Mouse (Mus musculus) hindbrain, postnatal 0 days (tissue): ENCODE results near the gene Rps18. TPM values are rescaled to one million over a fixed set of nuclear protein-coding genes. Genes with fewer than 3 reads are reported as not detected.
A peak's percentile ranks its signal among the peaks of the same experiment; 100 is the strongest.

Experiments used
- ATAC-seq: fragments of 200-750 bp; cut with Nextera tagmentation; 2 replicates; pipeline ENCODE4 v1.8.0; 2017; ENCODE audit warnings: mild to moderate bottlenecking, moderate TSS enrichment, moderate library complexity
- DNase-seq: peaks from one replicate; pipeline ENCODE4 v3.0.0-alpha.2; 2015; ENCODE audit warnings: low spot score
- H3K27ac ChIP-seq: fragments of 300-500 bp; sonication (generic); 2 replicates; pipeline ENCODE4 v1.5.1; 2014; ENCODE audit warnings: mild to moderate bottlenecking
- H3K27me3 ChIP-seq: fragments of 300-500 bp; sonication (generic); 2 replicates; pipeline ENCODE4 v1.6.1; 2014; ENCODE audit warnings: low read length, mixed read lengths; ENCODE audit not compliant: insufficient read depth
- H3K36me3 ChIP-seq: fragments of 300-500 bp; sonication (generic); 2 replicates; pipeline ENCODE4 v1.6.1; 2014; ENCODE audit warnings: low read length, mixed read lengths; ENCODE audit not compliant: insufficient read depth
- H3K4me1 ChIP-seq: fragments of 300-500 bp; sonication (generic); 2 replicates; pipeline ENCODE4 v1.6.1; 2014; ENCODE audit warnings: antibody characterized with exemption, low read length, mixed read lengths; ENCODE audit not compliant: insufficient read depth
- H3K4me2 ChIP-seq: fragments of 300-500 bp; sonication (generic); 2 replicates; pipeline ENCODE4 v1.6.1; 2014; ENCODE audit warnings: low read depth, mild to moderate bottlenecking, low read length, moderate library complexity, mixed read lengths
- H3K4me3 ChIP-seq: fragments of 300-500 bp; sonication (generic); 2 replicates; pipeline ENCODE4 v1.5.1; 2014; ENCODE audit warnings: low read length
- H3K9ac ChIP-seq: fragments of 300-500 bp; sonication (generic); replicated peaks from 2 replicates; pipeline ENCODE4 v1.6.1; 2014; ENCODE audit warnings: mild to moderate bottlenecking, low read length, moderate library complexity, mixed read lengths
- H3K9me3 ChIP-seq: fragments of 300-500 bp; sonication (generic); 2 replicates; pipeline ENCODE4 v1.6.1; 2016; ENCODE audit warnings: low read length, mixed read lengths
- CTCF ChIP-seq: IDR thresholded peaks from 2 replicates; pipeline ENCODE4 v1.5.1; 2016; ENCODE audit warnings: antibody characterized with exemption, control low read depth, low read depth
- WGBS: fragments of 180-500 bp; shearing (Covaris S2); extraction: QIAGEN DNeasy Blood & Tissue Kit; methylation state at CpG from one replicate; pipeline ENCODE4 v1.1.7; 2014; 5-methylcytosine and 5-hydroxymethylcytosine counted together
- polyA plus RNA-seq: library from polyadenylated mRNA; unstranded; fragments of >200 nt; fragmentation: Nextera tagmentation; extraction: Ambion mirVana; gene quantifications from 2 replicates; pipeline ENCODE4 v1.2.1, GENCODE M21; 2015
- total RNA-seq: library from RNA; depleted of rRNA; stranded (reverse); fragments of >200 nt; gene quantifications from 2 replicates; pipeline ENCODE4 v1.2.3, GENCODE M21; 2014

Gene Rps18
- total and polyA plus RNA-seq, 2 experiments from 2014 or later: 918 to 1,309 TPM

- H3K4me1 ChIP-seq: 0 out of 2 replicates have a peak, but pooled peaks cover 6% of the 10 kb centered on the region
- H3K27ac ChIP-seq: no peak overlapping the region
- peaks cover 30% of the 10 kb centered on the region for H3K36me3 ChIP-seq
- H3K4me3 ChIP-seq: no peak overlapping the region
- H3K4me2 ChIP-seq: no peak overlapping the region
- TF ChIP-seq CTCF: no peak
- no peaks in the 10 kb centered on the region for H3K27me3 ChIP-seq
- DNase-seq: no peak
- H3K9me3 ChIP-seq: no peaks in the 10 kb centered on the region
- WGBS: 88% methylated on average over 28 of the region's 28 CpGs
- ATAC-seq: no peak
- H3K9ac ChIP-seq: no peak overlapping the region
Observed at GRCm38 (mm10) chr17:33911813-33912414, 43.9 kb downstream of the Rps18 start.

- Histone ChIP-seq H3K4me3 (no peak overlapping the region), H3K9me3 (no peaks in the 10 kb centered on the region), H3K27me3 (no peaks in the 10 kb centered on the region), H3K4me1 (0 out of 2 replicates have a peak, but pooled peaks cover 6% of the 10 kb centered on the region), H3K4me2 (no peak overlapping the region), H3K36me3 (peaks cover 30% of the 10 kb centered on the region), H3K27ac (no peak overlapping the region), H3K9ac (no peak overlapping the region)
- DNase-seq (no peak), ATAC-seq (no peak)
- no peak for TF ChIP-seq CTCF
- WGBS: 92% methylated on average over 31 of the region's 31 CpGs
Observed at GRCm38 (mm10) chr17:33911052-33911812, 44.6 kb downstream of the Rps18 start.

GRCm38 (mm10) chr17:33910346-33911051, 45.3 kb downstream of the Rps18 start:
- peak; percentile 27; the same call in 1 of the 2 replicates for TF ChIP-seq CTCF
- WGBS: 49% methylated on average over 11 of the region's 11 CpGs
- Histone ChIP-seq H3K4me1 (0 out of 2 replicates have a peak, but pooled peaks cover 6% of the 10 kb centered on the region), H3K9me3 (no peaks in the 10 kb centered on the region), H3K9ac (peak overlapping the region; percentile 79), H3K27me3 (no peaks in the 10 kb centered on the region), H3K27ac (peak overlapping the region; percentile 95; the same call in 1 of the 2 replicates), H3K36me3 (peaks cover 30% of the 10 kb centered on the region), H3K4me3 (peak overlapping the region; percentile 71), H3K4me2 (peak overlapping the region; percentile 98)
- no peak for DNase-seq
- no peak for ATAC-seq

GRCm38 (mm10) chr17:33909869-33910250, 45.9 kb downstream of the Rps18 start:
- Histone ChIP-seq H3K27ac (peak overlapping the region; percentile 95), H3K4me3 (peak overlapping the region; percentile 71), H3K9ac (peak overlapping the region; percentile 79), H3K36me3 (peaks cover 30% of the 10 kb centered on the region), H3K4me2 (peak overlapping the region; percentile 98), H3K9me3 (no peaks in the 10 kb centered on the region), H3K4me1 (0 out of 2 replicates have a peak, but pooled peaks cover 6% of the 10 kb centered on the region), H3K27me3 (no peaks in the 10 kb centered on the region)
- no peak for TF ChIP-seq CTCF
- ATAC-seq: peak; percentile 4; the same call in 1 of the 2 replicates
- WGBS: 0% methylated on average over 14 of the region's 14 CpGs
- peak; percentile 35 for DNase-seq

GRCm38 (mm10) chr17:33909077-33909868, 46.5 kb downstream of the Rps18 start, which contains the start of gene Daxx:
Gene Daxx, plus strand, starts transcription at chr17:33909414.
- ATAC-seq (peak; percentile 97), DNase-seq (peak; percentile 99)
- TF ChIP-seq CTCF: no peak
- Histone ChIP-seq H3K4me1 (0 out of 2 replicates have a peak, but pooled peaks cover 6% of the 10 kb centered on the region), H3K4me2 (peak within 1 kb of the TSS; percentile 98), H3K27me3 (no peaks in the 10 kb centered on the region), H3K27ac (peak within 1 kb of the TSS; percentile 95), H3K9me3 (no peaks in the 10 kb centered on the region), H3K9ac (peak within 1 kb of the TSS; percentile 79), H3K4me3 (peak within 1 kb of the TSS; percentile 71), H3K36me3 (peaks cover 25% of the 10 kb centered on the region)
- under 1% methylated on average over 67 of the region's 68 CpGs for WGBS
